Mouse (Mus musculus): ENCODE measurements around the gene Lgalsl. TPM values are rescaled to one million over a fixed set of nuclear protein-coding genes. Genes with fewer than 3 reads are reported as not detected.

Lgalsl gene
- polyA plus RNA-seq, 1 experiment from 2014 or later, result 40.6 TPM

- H3K36me3 ChIP-seq (replicated peaks), result no peaks in the 10 kb centered on the region
- H3K9me3 ChIP-seq, result no peaks in the 10 kb centered on the region
- no peak overlapping the region for H3K9ac ChIP-seq
- H3K4me1 ChIP-seq, result 0 out of 2 replicates have a peak, but pooled peaks cover 2% of the 10 kb centered on the region
- no peak overlapping the region for H3K4me2 ChIP-seq
- no peak overlapping the region for H3K27ac ChIP-seq
- no peaks in the 10 kb centered on the region for H3K27me3 ChIP-seq
- no peak overlapping the region for H3K4me3 ChIP-seq (replicated peaks)
- no peak for ATAC-seq (ENCODE audit: low FRiP score)
These were observed 54.2 kb downstream of the Lgalsl start for GRCm38 (mm10) chr11:20776668-20777067.

Other genes starting within 250 kb of the Lgalsl start
- 34.2 TPM in 2 replicates for gene Aftph, start 89.5 kb downstream of the Lgalsl start, polyA plus RNA-seq (2016; fragmentation: Nextera tagmentation; extraction: Ambion mirVana)